Mouse (Mus musculus) stomach, postnatal 0 days (tissue): ENCODE measurements at regions not wholly inside any gene's neighbourhood (a gene's known extent, or its start where the extent isn't known, plus 50 kb on each side); places are given as distances from the start of the nearest gene placed in this dataset.

ENCODE experiments used
- CTCF ChIP-seq: IDR thresholded peaks from 2 replicates; pipeline ENCODE4 v1.5.1; 2016; ENCODE audit warnings: antibody characterized with exemption, low read depth, mild to moderate bottlenecking, moderate library complexity
- EP300 ChIP-seq: optimal IDR thresholded peaks from 2 replicates; pipeline ENCODE3; 2016; ENCODE audit warnings: antibody characterized with exemption

DNA sequence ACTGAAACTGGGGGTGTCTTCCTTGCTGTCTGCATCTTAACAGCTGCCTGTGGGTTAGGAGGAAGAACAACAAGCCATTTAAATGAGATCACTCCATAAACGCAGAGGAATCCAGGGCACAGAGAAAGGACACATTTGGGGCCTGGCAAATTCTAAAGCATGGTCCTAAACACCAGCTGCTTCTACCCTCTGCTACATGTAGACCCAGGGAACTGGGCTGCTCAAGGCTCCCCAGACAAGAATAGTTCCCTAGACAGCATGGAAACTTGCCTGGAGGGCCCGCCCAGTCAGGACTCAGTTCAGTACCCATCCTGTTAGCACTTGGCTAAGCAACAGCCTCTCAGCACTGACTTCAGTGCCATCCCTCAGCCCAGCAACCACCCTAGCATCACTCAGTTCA, 115.2 kb upstream of the Irf2bp2 start:
- no peak for TF ChIP-seq CTCF
- TF ChIP-seq EP300, result no peak
